Mouse (Mus musculus) frontal cortex, postnatal 14 days (tissue): ENCODE measurements at regions not wholly inside any gene's neighbourhood (a gene's known extent, or its start where the extent isn't known, plus 50 kb on each side); places are given as distances from the start of the nearest gene placed in this dataset.
A peak's percentile ranks its signal among the peaks of the same experiment; 100 is the strongest.

ENCODE experiments used
- DNase-seq, 2 experiments: peaks; one replicate each; pipeline ENCODE4 v3.0.0; 2022; ENCODE audit warnings: low spot score in 2 of 2

DNA sequence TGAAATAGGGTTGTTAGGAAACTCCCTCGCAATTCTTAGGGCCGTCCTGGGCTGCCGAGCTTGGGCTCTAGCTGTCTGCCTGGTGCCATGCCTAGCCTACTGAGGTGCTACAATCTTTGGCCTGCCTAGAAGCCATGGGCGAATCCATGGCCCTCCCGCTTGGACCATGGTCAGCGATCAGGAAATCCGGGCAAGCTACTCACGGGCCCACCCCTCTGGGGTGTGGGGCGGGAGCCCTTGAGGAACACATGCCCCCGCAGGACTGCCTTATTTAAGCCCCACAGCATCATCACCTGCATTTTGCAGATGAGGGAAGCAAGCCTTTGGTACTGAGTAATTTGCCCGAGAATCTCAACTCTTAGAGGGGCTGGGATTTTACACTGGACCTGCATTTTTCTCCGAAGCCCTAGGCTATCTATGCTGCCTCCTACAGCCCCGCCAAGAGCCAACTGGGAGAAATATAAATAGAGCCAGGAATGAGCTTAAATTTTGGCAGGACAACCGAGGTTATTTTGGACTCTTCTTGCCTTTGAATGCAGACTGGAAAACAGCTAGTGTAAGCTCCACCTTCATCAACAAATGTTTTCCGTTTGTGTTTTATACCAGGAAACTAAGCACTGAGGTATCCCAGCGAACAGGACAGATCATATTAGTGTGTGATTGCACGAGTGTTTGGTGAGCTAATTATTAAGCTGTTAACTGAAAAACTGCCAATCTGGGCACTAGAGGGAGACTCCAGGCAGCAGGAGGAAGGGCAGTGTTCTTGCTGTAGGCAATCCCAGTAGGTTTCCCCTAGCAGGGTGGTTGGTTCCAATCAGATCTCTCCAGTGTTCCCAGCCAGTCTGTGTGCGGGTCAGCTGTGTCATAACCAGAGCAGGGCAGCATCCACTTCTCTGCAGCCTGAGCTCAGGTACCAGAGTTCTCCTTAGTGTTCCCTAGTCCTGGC is 183.6 kb upstream of the Foxn2 start:
- peak; percentile 25 to 52 for DNase-seq

DNA sequence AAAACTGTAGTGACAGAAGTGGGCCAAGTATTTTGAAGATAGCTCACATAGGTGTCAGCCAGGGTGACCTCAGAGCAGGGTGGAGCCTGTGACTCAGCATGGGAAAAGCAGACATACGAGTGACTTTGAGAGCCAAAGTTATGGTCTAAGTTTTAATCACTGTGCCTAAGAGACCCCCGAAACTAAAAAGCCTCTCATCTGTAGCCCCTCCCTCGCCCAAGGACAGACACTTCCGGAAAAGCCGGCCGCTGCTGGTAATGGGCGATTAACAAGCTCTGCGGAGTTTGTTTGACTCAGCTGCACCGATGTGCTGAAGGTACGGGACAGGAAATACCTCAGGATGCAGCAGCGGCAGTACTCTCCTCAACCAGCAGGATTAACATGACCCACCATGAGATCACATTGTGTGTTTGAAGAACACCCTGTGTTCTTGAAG is 182.1 kb upstream of the Foxn2 start:
- no peak for DNase-seq

DNA sequence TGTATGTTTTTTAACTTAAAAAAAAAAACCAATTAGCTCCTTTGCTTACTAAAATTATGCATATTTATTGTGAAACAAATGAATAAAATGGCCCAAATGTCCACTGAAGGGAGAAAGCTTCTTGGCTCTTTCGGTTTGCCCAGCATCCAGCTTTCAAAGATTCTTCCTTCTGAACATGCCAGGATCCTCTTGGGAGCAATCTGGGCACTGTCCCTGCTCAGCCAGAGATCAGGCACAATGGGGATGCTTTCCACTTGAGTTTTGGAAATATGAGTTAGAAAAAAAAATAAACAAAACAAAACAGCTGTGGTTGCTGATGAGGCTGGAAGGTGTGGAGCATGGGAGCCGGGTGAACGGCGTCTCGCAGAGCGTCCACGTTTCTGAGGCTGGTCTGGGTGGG is 180.3 kb upstream of the Foxn2 start:
- no peak for DNase-seq

DNA sequence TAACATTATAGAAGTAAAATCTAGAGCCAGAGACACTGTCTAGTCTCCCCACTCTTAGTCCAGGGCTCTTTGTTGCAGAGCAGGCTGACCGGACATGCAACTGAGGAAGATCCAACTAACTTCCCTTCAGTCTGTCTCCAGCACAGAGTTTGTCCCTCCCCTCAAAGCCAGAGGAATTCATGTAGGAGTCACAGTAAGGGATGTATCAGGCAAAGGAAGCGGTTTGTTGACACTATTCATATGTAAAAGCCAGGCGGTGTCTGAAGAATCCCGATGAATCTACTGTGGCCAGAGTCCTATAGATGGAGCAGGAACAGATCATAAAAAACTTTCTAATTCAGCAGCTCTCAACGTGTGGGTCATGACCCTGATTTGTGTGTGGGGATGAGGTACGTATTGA is 179.7 kb upstream of the Foxn2 start:
- DNase-seq = no peak

DNA sequence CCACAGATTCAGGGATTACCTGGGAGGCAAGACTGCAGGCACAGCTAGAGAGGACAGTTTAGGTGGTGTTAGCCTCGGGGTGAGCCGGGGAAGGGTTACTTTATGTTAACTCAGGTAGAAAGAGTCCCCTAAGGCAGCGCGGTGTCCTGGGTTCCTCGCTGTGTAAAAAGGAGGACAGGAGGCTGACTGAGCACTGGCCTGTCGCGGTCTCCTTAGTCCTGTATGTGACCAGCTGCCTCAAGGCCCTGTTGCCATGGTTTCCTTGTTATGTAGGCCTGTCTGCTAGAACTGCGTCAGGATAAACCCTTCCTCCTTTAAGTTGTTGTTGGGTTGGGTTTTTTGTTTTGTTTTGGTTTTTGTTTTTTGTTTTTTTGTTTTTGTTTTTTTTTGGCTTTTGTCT is 179.0 kb upstream of the Foxn2 start:
- no peak for DNase-seq

DNA sequence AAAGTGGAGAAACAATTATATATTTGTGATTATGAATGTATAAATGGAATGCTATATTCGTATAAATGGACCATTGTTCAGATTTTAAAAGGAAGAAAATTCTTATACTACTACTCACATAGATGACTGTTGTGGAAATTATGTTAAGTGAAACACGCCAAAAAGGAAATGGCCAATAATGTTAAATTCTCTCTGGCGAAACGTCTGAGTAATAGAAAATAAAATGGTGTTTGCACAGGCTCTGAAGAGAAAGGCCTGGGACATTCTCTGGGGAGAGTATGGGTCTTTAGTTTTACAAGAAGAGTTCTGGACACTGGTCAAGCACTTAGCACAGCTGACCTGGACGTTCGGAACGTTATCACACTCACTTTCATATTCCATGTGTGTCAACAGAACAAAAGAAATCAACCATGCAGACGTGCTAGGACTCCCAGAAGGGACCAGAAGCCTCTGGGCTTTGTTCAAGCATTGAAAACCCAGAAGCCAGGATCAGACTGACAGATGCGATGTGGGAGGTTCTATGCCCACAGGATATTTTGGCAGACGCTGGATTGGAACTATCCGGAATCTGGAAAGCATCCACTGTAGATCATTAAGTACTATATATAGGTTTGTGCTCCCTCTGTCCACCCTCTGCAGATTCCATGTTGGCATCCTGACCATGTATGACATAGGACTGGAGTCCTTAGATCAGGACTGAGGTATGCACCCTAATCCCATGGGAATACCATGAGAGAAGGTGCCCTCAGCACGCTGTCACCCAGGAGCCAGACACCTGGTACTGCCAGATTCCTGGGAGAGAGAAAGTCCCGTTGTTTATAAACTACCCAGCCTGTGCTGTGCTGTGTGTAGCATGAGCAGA is 178.0 kb upstream of the Foxn2 start:
- DNase-seq = peak in 1 of 2 experiments; percentile 32

DNA sequence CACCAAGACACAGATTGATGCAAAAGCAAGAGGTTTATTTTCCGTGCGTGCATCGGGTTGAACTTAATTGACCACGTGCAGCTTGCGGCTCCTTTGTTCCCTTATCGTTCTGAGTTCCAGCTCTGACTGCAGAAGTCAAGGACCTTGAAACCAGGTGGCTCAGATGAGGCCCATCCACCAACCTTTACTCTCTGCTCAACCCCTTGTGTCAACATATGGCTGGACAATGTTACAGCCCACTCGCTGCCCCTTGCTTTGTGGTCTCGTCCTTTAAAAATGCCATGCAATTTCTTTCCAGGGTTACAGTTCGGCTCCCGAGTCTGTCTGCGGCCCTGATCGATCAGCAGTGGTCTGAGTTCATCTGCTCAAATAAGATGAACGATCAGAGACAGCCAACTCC is 175.2 kb upstream of the Foxn2 start:
- DNase-seq = no peak

DNA sequence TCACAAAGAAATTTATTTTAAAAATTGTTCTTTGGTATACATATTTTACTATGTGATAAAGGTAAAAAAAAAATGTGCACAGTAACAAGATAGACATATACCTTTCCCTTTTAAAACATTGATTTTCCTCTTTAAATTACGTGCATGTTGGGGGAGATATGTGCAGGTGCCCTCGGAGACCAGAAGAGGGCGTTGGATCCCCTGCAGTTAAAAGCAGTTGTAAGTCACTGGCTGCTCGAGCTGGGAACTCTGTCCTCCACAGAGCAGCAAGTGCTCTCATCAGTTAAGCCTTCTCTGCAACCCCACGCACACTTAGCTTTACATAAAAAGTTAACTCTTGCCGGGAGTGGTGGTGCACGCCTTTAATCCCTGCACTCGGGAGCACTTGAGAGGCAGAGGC is 172.3 kb upstream of the Foxn2 start:
- DNase-seq = no peak

DNA sequence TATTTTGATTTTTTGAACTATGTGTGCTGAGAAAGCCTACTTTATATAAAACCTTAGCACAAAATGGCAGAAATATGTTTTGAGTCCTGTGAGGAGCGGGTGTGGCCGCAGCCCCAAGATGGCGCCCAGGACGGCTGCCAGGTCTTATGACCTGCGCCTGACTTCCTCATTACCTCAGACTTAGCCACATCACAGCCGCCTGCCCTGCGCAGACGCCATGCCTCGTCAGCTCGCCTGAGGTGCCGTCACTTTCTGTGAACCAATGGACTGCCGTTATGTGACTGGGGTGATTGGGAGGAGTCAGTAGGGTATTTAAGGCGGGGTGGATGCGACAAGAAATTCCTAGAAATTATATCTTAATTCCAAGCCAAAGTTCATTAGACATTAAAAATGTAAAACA is 171.7 kb upstream of the Foxn2 start:
- no peak for DNase-seq

DNA sequence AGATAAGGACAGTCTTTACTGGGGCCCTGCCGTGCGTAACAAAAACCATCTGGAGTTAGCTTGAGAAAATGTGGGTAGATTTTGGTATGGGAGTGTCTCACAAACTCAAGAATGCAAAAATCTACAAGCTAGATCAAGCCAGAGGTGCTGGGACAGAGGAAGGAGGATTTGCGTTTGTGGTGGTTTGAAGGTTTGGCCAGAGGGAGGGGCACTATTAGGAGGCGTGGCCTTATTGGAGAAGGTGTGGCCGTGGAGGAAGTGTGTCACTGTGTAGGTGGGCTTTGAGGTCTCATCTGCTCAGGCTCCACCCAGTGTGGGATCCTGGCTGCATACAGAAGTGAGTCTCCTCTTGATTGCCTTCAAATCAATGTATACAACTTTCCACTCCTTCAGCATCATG is 169.6 kb upstream of the Foxn2 start:
- no peak for DNase-seq

DNA sequence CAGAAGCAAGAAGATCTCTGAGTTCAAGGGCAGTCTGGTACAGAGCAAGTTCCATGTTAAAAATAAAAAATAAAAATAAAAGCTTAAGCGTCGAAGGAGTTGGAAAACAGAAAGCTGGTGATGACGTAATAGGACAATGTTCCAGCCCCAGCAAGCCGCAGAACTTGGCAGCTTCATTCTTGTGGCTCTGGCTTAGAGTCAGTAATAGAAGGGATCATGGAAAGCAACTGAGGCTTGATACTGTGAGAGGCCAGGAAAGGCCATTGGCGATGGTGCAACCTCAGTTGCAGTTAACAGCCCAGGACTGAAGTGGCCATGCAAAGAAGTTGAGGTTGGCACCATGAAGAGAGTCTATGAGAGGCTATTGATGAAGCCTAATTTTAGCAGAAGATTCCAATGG is 168.3 kb upstream of the Foxn2 start:
- no peak for DNase-seq

DNA sequence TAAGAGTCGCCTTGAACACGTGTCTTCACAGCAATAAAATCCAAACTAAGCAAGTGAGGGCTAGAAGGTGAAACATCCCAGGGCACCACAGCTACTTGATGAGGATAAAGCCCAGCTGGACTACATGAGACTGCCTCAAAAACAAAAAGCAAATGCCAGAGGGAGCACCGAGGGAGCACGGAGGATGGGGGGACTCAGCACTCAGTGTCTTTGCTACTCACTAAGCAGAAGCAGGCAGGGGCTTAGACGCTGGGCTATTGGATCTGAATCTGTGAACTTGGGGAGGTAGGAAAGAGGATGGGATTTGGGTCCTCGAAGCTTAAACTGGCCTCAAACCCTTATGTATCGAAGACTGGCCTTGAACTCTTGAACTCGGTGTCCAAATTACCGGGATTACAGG is 167.0 kb upstream of the Foxn2 start:
- no peak for DNase-seq

DNA sequence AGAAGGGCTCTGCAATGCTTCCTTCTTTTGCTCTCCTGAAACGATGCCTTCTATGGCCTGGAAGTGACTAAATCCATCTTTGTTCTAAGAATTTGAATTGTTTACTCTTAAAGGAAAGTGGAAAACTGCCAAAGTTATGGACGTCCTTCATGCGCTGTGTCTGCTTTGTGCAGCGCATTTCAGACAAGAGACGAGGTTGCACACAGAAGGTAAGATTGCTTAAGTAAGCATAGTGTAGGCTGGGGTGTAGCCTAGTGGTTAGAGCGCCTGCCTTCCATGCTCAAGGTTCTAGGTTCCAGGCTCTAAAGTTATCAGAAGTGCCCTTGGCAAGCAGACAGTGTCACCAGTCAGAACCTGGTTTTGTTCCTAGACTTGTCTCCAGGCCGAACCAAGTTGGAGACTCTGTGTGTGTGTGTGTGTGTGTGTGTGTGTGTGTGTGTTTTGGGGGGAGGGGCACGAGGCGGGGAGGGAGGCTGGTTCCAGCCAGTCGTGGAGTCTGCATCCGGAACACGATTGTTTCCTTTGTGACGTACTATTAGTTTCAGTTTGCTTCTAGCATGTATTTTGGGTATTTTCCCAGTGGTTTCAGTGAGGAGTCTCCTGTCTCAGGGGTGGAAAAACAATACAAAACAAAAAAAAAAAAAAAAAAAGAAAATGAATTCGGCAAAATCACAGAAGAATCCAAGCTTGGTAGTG is 166.4 kb upstream of the Foxn2 start:
- no peak for DNase-seq

DNA sequence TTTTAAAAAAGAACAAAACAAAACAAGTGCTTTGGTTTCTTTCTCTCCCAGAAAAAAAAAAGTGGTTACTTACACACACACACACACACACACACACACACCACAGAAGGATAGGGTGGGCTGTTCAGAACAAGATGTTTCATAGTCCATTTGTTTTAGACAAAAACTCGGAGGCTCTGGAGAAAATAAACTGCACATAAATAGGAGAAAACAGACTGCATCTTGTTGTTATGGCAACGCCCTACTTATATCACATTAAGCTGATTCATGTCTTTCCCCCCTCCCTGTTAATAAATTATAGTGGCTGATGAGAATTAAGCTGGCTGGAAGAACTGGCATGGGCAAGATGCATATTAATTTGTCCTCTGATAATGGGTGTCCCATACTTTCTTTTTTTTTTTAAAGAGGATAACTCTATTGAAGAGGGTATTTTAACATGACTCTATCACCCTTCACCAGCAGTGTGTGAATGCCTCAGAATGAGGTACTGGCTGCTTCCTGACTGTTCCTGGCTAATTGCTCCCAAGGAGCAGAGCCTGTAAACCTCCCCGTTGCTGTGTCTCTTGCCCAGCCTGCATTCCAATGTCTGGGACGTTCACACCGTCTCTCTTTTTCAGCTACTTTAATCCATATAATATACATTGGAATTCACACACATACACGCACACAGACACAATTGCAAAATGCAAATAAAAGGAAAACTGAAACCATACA is 165.6 kb upstream of the Foxn2 start:
- DNase-seq = no peak

DNA sequence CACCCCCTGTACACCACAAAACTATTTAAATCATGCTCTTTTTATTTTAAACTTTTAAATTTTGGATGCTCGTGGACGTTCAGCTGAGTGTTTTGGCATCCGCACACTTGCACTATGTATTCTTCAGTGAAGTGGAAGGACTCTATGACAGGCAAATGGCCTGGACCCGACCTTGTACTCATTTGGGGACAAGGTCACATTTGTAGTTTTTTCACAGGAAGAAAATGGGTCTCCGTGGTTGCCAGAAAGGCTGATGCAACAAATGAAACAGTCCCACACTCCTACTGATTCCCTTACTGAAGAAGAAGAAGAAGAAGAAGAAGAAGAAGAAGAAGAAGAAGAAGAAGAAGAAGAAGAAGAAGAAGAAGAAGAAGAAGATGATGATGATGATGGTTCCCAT is 160.9 kb upstream of the Foxn2 start:
- no peak for DNase-seq

DNA sequence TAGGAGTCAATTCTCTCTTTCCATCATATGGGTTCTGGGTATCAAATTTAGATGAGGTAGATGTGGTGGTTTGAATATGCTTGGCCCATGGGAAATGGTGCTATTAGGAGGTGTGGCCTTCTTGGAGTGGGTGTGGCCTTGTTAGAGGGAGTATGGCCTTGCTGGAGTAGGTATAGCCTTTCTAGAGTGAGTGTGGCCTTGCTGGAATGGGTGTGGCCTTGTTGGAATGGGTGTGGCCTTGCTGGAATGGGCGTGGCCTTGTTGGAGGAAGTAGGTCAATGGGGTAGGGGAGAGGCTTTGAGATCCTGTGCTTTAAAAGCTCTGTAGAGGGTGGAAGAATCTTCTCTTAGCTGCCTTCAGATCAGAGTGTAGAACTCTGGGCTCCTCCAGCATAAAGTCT is 157.8 kb upstream of the Foxn2 start:
- no peak for DNase-seq

DNA sequence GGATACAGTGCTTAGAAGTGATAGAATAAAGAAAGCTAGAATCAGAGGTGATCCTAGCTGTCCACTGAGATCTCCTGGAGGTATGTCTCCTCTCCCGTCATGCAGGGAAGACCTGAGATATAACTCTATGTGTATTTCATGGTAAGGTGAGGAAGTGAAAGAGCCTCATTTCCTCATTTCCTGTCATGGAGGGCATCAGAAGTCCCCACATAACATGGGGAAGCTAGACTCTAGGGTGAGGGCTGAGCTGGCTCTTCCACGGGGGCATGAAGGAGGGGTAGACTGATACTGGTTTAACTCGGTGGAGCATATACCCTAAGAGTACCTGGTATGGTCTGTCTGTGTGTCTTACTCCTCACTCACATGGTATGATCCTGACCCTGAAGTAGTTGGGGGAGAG is 156.0 kb upstream of the Foxn2 start:
- DNase-seq = no peak

DNA sequence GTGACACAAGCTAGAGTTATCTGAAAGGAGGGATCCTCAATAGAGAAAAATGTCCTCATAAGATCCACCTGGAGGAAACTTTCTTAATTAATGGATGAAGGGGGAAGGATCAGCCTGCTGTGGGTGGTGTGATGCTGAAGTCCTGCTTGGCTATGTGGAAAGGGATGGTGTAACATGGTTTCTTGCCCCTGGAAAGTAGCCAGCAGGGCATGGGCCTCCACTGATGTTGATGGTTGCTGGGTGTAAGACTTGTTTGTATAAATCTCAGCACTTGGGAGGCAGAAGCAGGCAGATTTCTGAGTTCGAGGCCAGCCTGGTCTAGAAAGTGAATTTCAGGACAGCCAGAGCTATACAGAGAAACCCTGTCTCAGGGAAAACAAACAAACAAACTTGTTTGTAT is 152.7 kb upstream of the Foxn2 start:
- DNase-seq = no peak

DNA sequence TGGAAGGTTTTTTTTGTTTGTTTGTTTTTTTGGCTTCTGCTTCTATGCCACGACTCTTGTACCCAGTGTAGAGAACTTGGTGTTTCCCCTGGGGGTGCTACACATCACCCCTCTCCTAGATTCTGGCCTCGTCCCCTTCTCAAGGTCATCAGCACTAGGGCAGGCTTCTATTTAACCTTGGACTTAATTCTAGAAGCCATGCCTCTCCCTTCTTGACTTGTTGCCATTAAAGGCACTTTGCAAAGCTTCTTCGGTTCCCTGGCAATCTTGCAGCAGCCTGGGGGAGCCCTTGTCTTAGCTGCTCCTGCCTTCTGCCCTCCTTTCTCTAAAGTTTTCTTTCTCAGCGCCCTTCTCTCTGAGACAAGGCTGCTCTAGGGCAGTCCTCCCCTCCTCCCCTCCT is 143.0 kb upstream of the Foxn2 start:
- DNase-seq = no peak

DNA sequence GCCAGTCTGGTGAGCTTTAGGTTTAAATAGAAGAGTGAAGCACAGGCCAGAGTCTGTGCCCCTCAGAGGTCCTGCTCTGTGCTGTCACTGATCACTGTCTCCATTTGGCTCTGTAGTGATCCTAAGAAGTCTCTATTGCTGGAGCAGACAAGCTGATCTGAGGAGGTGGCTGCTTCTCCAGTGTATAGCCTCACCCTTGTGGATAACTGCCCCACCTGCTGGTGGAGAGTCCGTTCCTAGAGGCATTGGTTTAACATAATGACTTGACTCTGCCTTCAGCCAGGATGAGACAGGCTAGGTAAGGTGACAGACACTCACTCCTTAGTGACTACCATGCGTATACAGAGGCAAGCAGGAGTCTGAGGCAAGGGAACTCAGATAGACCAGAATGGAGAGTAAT is 136.5 kb upstream of the Foxn2 start:
- DNase-seq = no peak

DNA sequence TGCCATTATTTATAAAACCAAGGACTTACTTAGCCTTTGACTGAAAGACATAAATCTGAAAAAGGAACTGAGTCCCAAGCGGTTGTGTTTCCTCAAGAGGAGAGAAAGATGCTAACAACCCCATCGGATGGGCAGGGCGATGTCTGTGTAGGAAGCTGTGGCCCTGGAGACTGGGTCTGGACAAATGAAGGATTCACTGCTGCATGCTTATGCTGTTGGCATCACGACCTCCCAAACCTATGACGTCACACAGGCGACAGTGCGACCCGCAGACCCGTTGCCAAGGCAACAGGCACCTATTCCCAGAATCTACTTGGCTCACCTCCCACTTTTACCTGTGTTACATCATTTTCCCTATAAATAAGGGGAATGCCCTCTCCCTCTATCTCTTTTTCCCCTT is 135.3 kb upstream of the Foxn2 start:
- no peak for DNase-seq

DNA sequence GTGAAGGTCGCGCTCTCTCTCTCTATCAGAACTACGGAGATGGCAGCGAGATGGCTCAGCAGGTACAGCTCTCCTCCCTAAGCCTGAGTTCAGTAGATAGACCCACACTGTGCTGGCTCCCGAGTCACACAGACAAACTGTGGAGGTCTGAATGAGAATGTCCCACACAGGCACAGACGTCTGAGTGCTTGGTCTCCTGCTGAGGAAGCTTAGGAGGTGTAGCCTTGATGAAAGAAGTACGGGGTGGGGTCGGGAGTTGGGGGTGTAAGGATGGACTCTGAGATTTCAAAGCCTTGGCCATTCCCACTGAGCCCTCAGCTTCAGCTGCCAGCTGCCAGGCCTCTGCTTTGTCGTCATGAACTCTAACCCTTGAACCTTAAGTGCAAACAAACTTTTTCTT is 134.2 kb upstream of the Foxn2 start:
- DNase-seq = no peak
